Mouse (Mus musculus): Measurements from ENCODE around the gene Clspn.

Clspn gene

GRCm38 (mm10) chr4:126632668-126633067 lies 75.9 kb downstream of the Clspn start:
- no peak for DNase-seq (ENCODE audit: low read depth, low spot score)

DNA sequence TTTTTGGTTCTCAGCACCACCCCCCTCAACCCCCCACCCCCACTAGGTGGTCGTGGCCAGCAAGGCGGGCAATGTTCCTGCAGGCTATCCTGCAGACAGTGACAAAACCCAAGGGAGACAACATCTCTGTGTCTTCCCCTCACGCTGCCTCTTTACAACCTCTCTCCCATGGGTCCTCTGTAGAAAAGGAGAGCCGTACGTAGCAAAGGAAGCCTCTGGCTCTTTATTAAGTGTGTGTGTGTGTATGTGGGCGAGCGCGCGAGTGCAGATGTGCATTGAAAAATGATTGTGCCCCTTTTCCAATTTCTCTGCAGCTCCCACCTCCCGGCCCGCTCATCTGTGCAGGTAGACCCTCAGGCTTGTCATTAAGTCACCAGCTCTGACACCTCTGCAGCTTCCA lies 79.6 kb downstream of the Clspn start:
- DNase-seq (ENCODE audit: low read depth, low spot score), result no peak

DNA sequence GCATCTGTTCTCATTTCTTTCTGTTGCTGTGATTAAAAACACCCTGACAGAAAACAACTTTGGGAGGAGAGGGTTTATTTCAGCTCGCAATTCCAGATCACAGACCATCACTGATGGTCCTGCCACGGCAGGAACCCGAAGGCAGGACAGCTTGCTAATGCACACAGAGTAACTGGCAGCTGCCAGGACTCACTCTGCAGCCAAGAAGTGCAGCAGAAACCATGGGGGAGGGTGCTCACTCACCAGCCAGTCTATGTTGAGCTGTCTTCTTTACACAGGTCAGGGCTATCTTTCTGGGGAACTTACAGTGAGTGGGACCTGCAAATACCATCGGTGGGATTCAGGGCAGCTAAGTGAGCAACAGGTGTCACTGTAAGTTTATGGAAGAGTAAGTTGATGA lies 80.7 kb downstream of the Clspn start:
- no peak for DNase-seq (ENCODE audit: low read depth, low spot score)

- DNase-seq (ENCODE audit: low read depth, low spot score), result no peak
These were observed 82.6 kb downstream of the Clspn start for GRCm38 (mm10) chr4:126639339-126639738.

DNA sequence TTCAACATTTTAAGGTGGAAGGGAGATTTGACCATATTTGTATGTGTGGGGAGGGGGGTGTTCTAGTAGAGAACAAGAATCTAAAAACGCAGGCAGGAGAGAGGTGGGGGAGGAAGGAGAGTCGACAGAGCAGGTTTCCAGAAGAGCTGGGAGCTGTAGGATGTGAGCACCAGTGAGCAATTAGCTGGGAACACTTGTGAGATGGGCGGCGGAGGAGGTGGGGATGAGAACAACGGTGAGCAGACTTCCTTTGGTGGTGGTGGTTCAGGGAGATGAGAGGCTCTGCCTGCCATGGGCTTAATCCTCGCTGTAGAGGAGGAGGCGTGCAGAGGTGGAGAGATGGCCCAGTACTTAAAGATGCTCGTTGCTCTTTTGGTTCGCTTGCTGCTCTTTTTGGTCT lies 85.2 kb downstream of the Clspn start:
- DNase-seq (ENCODE audit: low read depth, low spot score), result no peak
